ENCODE assay signal across 10 mouse cellular contexts in genomic region chr4:118564062-118564925, GRCm38 (mm10). TPM values are rescaled to one million over a fixed set of nuclear protein-coding genes. Genes with fewer than 3 reads are reported as not detected.
DNase-seq lines count a peak whose midpoint lies in the region; ATAC-seq and TF ChIP-seq lines count a peak whose summit lies in the region.
"Had no signal": no experiment of that assay in that cellular context is flagged by ENCODE, and none has a peak within 500 bp of the region (broad histone marks: within the 10 kb centered on the region; RNA-seq: fewer than 3 reads in every experiment).

No protein-coding gene starts in this region.

- no peak overlapping the region for H3K4me3 ChIP-seq in heart, embryonic 14.5 days (ENCODE audit: control insufficient read depth in 1 of 2, insufficient read depth in 1 of 2, low read depth in 1 of 2, low read length in 2 of 2)
- no peak overlapping the region for H3K4me3 ChIP-seq in lung, embryonic 14.5 days (ENCODE audit: low read depth, low read length)
- no peak overlapping the region for H3K4me3 ChIP-seq in lung, adult 2 months (replicated peaks; ENCODE audit: extremely low read depth, low read depth, low read length)
- no peak overlapping the region for H3K4me3 ChIP-seq in embryonic facial prominence, embryonic 15.5 days (replicated peaks)
- H3K4me3 ChIP-seq in midbrain, embryonic 14.5 days (replicated peaks; ENCODE audit: low read depth, low read length): no peak overlapping the region

- no peak for DNase-seq in heart, adult 18-20 months
- peak; percentile 34 for DNase-seq in lung, embryonic 14.5 days
- DNase-seq in lung, adult 2 months: no peak
- DNase-seq in midbrain, embryonic 14.5 days: peak; percentile 37
- no peak for DNase-seq in spleen, postnatal 4 days (ENCODE audit: low spot score in 2 of 2)
- DNase-seq: thymus, postnatal 14 days had no signal

- no peaks in the 10 kb centered on the region for H3K36me3 ChIP-seq in heart, embryonic 14.5 days (ENCODE audit: control insufficient read depth, insufficient read depth, low read length)
- no peaks in the 10 kb centered on the region for H3K36me3 ChIP-seq in lung, embryonic 14.5 days (ENCODE audit: insufficient read depth)
- H3K36me3 ChIP-seq in embryonic facial prominence, embryonic 15.5 days: no peaks in the 10 kb centered on the region
- H3K36me3 ChIP-seq in midbrain, embryonic 14.5 days (ENCODE audit: control insufficient read depth, insufficient read depth, low read length): no peaks in the 10 kb centered on the region

- H3K9me3 ChIP-seq in heart, embryonic 14.5 days (ENCODE audit: control insufficient read depth, low read length): no peaks in the 10 kb centered on the region; the same call in 1 of the 2 replicates
- H3K9me3 ChIP-seq in lung, embryonic 14.5 days (ENCODE audit: low read depth, low read length): no peaks in the 10 kb centered on the region
- no peaks in the 10 kb centered on the region for H3K9me3 ChIP-seq in embryonic facial prominence, embryonic 15.5 days (replicated peaks)
- H3K9me3 ChIP-seq in midbrain, embryonic 14.5 days (ENCODE audit: control insufficient read depth, low read length): no peaks in the 10 kb centered on the region

- WGBS in heart, embryonic 14.5 days: 72% methylated on average over 13 of the region's 13 CpGs
- 71% methylated on average over 13 of the region's 13 CpGs for WGBS in lung, embryonic 14.5 days
- WGBS in lung, adult 2 months: 73% methylated on average over 13 of the region's 13 CpGs
- 66% methylated on average over 13 of the region's 13 CpGs for WGBS in embryonic facial prominence, embryonic 15.5 days
- 57% methylated on average over 13 of the region's 13 CpGs for WGBS in midbrain, embryonic 14.5 days

- TF ChIP-seq CTCF in lung, embryonic 14.5 days (IDR thresholded peaks at IDR 0.05; ENCODE audit: low read depth): no peak
- no peak for TF ChIP-seq CTCF in lung, adult 2 months (IDR thresholded peaks at IDR 0.05; ENCODE audit: insufficient read depth, low read length)

- ATAC-seq in heart, embryonic 14.5 days (ENCODE audit: insufficient number of reproducible peaks, insufficient read depth, low FRiP score, low read depth): peak; percentile 32; the same call in 1 of the 2 replicates
- ATAC-seq in lung, embryonic 14.5 days (ENCODE audit: insufficient read depth): no peak
- ATAC-seq in embryonic facial prominence, embryonic 15.5 days (ENCODE audit: insufficient number of reproducible peaks, low FRiP score, low TSS enrichment, low read depth): peak; percentile 58; the same call in 1 of the 2 replicates
- ATAC-seq in midbrain, embryonic 14.5 days (ENCODE audit: low FRiP score, low TSS enrichment): no peak

- no peak overlapping the region for H3K4me2 ChIP-seq in heart, embryonic 14.5 days (ENCODE audit: low read length)
- no peak overlapping the region for H3K4me2 ChIP-seq in lung, embryonic 14.5 days
- no peak overlapping the region for H3K4me2 ChIP-seq in embryonic facial prominence, embryonic 15.5 days (replicated peaks)
- no peak overlapping the region for H3K4me2 ChIP-seq in midbrain, embryonic 14.5 days (ENCODE audit: low read length)

- H3K9ac ChIP-seq in heart, embryonic 14.5 days (ENCODE audit: low read length): no peak overlapping the region
- H3K9ac ChIP-seq in lung, embryonic 14.5 days: no peak overlapping the region
- H3K9ac ChIP-seq in embryonic facial prominence, embryonic 15.5 days: no peak overlapping the region
- no peak overlapping the region for H3K9ac ChIP-seq in midbrain, embryonic 14.5 days (replicated peaks; ENCODE audit: low read length)

- H3K27me3 ChIP-seq in heart, embryonic 14.5 days (ENCODE audit: control insufficient read depth, insufficient read depth, low read length): peaks cover 4% of the 10 kb centered on the region; the same call in 1 of the 2 replicates
- H3K27me3 ChIP-seq in lung, embryonic 14.5 days (ENCODE audit: insufficient read depth, low read length): no peaks in the 10 kb centered on the region
- H3K27me3 ChIP-seq in embryonic facial prominence, embryonic 15.5 days: no peaks in the 10 kb centered on the region
- no peaks in the 10 kb centered on the region for H3K27me3 ChIP-seq in midbrain, embryonic 14.5 days (ENCODE audit: control insufficient read depth, insufficient read depth, low read length)

- H3K4me1 ChIP-seq in heart, embryonic 14.5 days (ENCODE audit: control insufficient read depth in 2 of 2, insufficient read depth in 2 of 2, low read length in 2 of 2): no peaks in the 10 kb centered on the region
- H3K4me1 ChIP-seq in lung, embryonic 14.5 days (ENCODE audit: insufficient read depth): no peaks in the 10 kb centered on the region
- H3K4me1 ChIP-seq in lung, adult 2 months (ENCODE audit: control insufficient read depth, insufficient read depth, low read length): no peaks in the 10 kb centered on the region
- 0 out of 2 replicates have a peak, but pooled peaks cover 5% of the 10 kb centered on the region for H3K4me1 ChIP-seq in embryonic facial prominence, embryonic 15.5 days
- no peaks in the 10 kb centered on the region for H3K4me1 ChIP-seq in midbrain, embryonic 14.5 days (ENCODE audit: control insufficient read depth, insufficient read depth, low read length)

- no peak for TF ChIP-seq POLR2A in lung, adult 2 months (IDR thresholded peaks at IDR 0.05; ENCODE audit: borderline replicate concordance, extremely low read depth, low read depth, low read length)

- no peak overlapping the region for H3K27ac ChIP-seq in heart, embryonic 14.5 days (replicated peaks in 1 of 2; ENCODE audit: control insufficient read depth in 1 of 2, insufficient read depth in 1 of 2, low read depth in 2 of 2, low read length in 2 of 2)
- H3K27ac ChIP-seq in lung, embryonic 14.5 days (ENCODE audit: low read depth): no peak overlapping the region
- peak overlapping the region; percentile 80 for H3K27ac ChIP-seq in embryonic facial prominence, embryonic 15.5 days (replicated peaks)
- no peak overlapping the region; the same call in 1 of the 2 replicates for H3K27ac ChIP-seq in midbrain, embryonic 14.5 days (replicated peaks; ENCODE audit: low read depth, low read length)
- H3K27ac ChIP-seq: macrophage had no signal

RNA-seq across cellular contexts. Expression of gene Tmem125, which starts 20.4 kb away (rescaled TPM):
- 0.24 and 0.43 TPM in 2 replicates for polyA plus RNA-seq in heart, embryonic 14.5 days (2014; fragmentation: Nextera tagmentation; extraction: Ambion mirVana)
- not detected for total RNA-seq in heart, adult 18-20 months (2021)
- 3.3 and 3.6 TPM in 2 replicates for polyA plus RNA-seq in lung, embryonic 14.5 days (2014; fragmentation: Nextera tagmentation; extraction: Ambion mirVana)
- polyA plus RNA-seq in lung, adult 2 months (2012; rRNA removed): 32.4 and 47.5 TPM in 2 replicates
- 11.7 and 17.4 TPM in 2 replicates for polyA plus RNA-seq in embryonic facial prominence, embryonic 15.5 days (2015; fragmentation: Nextera tagmentation; extraction: Ambion mirVana)
- not detected in 2 replicates for polyA plus RNA-seq in midbrain, embryonic 14.5 days (2014; fragmentation: Nextera tagmentation; extraction: Ambion mirVana)
- polyA plus RNA-seq: macrophage; neural tube, embryonic 14.5 days had no signal

RNA-seq across cellular contexts. Expression of gene 2610528J11Rik, which starts 37.5 kb away (rescaled TPM):
- not detected in 2 replicates for polyA plus RNA-seq in heart, embryonic 14.5 days (2014; fragmentation: Nextera tagmentation; extraction: Ambion mirVana)
- not detected for total RNA-seq in heart, adult 18-20 months (2021)
- 9.0 and 10.3 TPM in 2 replicates for polyA plus RNA-seq in lung, embryonic 14.5 days (2014; fragmentation: Nextera tagmentation; extraction: Ambion mirVana)
- 17.0 and 17.7 TPM in 2 replicates for polyA plus RNA-seq in lung, adult 2 months (2012; rRNA removed)
- 15.3 and 18.6 TPM in 2 replicates for polyA plus RNA-seq in embryonic facial prominence, embryonic 15.5 days (2015; fragmentation: Nextera tagmentation; extraction: Ambion mirVana)
- not detected in 2 replicates for polyA plus RNA-seq in midbrain, embryonic 14.5 days (2014; fragmentation: Nextera tagmentation; extraction: Ambion mirVana)
- polyA plus RNA-seq: macrophage; neural tube, embryonic 14.5 days had no signal

RNA-seq across cellular contexts. Expression of gene Cfap57, which starts 56.3 kb away (rescaled TPM):
- polyA plus RNA-seq in heart, embryonic 14.5 days (2014; fragmentation: Nextera tagmentation; extraction: Ambion mirVana): 0.16 and 0.22 TPM in 2 replicates
- under 1 TPM in 1 of 2 experiments, not detected in 1; 0.15 TPM for total RNA-seq in heart, adult 18-20 months (2021)
- 0.12 and 0.22 TPM in 2 replicates for polyA plus RNA-seq in lung, embryonic 14.5 days (2014; fragmentation: Nextera tagmentation; extraction: Ambion mirVana)
- polyA plus RNA-seq in lung, adult 2 months (2012; rRNA removed): 1.3 and 2.5 TPM in 2 replicates
- 2.3 and 3.3 TPM in 2 replicates for polyA plus RNA-seq in embryonic facial prominence, embryonic 15.5 days (2015; fragmentation: Nextera tagmentation; extraction: Ambion mirVana)
- 1.3 and 1.8 TPM in 2 replicates for polyA plus RNA-seq in midbrain, embryonic 14.5 days (2014; fragmentation: Nextera tagmentation; extraction: Ambion mirVana)
- polyA plus RNA-seq: macrophage had no signal

RNA-seq across cellular contexts. Expression of gene Ebna1bp2, which starts 56.3 kb away (rescaled TPM):
- 80.5 and 86.0 TPM in 2 replicates for polyA plus RNA-seq in heart, embryonic 14.5 days (2014; fragmentation: Nextera tagmentation; extraction: Ambion mirVana)
- 10 to 100 TPM; 37.0 to 39.2 TPM for total RNA-seq in heart, adult 18-20 months (2021)
- 161 and 166 TPM in 2 replicates for polyA plus RNA-seq in lung, embryonic 14.5 days (2014; fragmentation: Nextera tagmentation; extraction: Ambion mirVana)
- 19.7 and 21.6 TPM in 2 replicates for polyA plus RNA-seq in lung, adult 2 months (2012; rRNA removed)
- 120 and 128 TPM in 2 replicates for polyA plus RNA-seq in embryonic facial prominence, embryonic 15.5 days (2015; fragmentation: Nextera tagmentation; extraction: Ambion mirVana)
- 106 and 117 TPM in 2 replicates for polyA plus RNA-seq in midbrain, embryonic 14.5 days (2014; fragmentation: Nextera tagmentation; extraction: Ambion mirVana)

Comparison
In these comparisons a context has a peak if more than half of its experiments do, and no peak if none do; other contexts are left out.
1. DNase-seq: peak in lung, embryonic 14.5 days (single experiment) and midbrain, embryonic 14.5 days (single experiment); none in heart, adult 18-20 months (0 of 2), lung, adult 2 months (single experiment) and spleen, postnatal 4 days (0 of 2).
2. ATAC-seq: peak in heart, embryonic 14.5 days (single experiment) and embryonic facial prominence, embryonic 15.5 days (single experiment); none in lung, embryonic 14.5 days (single experiment) and midbrain, embryonic 14.5 days (single experiment).